Mouse (Mus musculus) left cerebral cortex, postnatal 4 days (tissue): ENCODE measurements around the gene Magi2. TPM values are rescaled to one million over a fixed set of nuclear protein-coding genes. Genes with fewer than 3 reads are reported as not detected.
"Not testable (repeated sequence)": the region's sequence is repeated elsewhere in the genome, so short reads cannot be mapped to it uniquely, and the experiment has no call there.

Source experiments
- DNase-seq: peaks from one replicate; pipeline ENCODE4 v3.0.0-alpha.2; 2022
- intact Hi-C: fragments of 180-260 bp; cut with DNase I; formaldehyde crosslinking; loops from one replicate; pipeline ENCODE4 v1.15.1; 2025
- total RNA-seq, 2 experiments: library from RNA; stranded (reverse); gene quantifications; 2 replicates each; pipeline ENCODE4 v1.2.3; 2021

Gene Magi2
- total RNA-seq, 2 experiments from 2014 or later: 102 to 118 TPM

DNA sequence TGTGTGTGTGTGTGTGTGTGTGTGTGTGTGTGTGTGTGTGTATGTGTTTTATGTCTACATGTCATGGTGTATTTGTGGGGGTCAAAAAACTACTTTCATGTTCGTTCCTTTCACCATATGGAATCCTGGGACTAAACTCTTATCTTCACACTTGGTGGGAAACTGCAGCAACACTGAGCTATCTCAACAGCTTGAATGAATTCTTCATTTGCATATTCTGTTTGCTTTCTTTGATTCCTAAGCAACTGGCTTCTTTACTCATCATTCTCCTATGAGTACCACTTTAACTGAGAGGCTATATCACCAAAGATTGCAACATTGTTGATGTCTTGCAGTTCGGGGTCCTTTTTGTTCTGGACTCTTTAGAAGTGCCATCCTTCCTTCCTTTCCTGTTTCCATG is 986.5 kb downstream of the Magi2 start:
- DNase-seq: no peak
- intact Hi-C loops: no loop called here

DNA sequence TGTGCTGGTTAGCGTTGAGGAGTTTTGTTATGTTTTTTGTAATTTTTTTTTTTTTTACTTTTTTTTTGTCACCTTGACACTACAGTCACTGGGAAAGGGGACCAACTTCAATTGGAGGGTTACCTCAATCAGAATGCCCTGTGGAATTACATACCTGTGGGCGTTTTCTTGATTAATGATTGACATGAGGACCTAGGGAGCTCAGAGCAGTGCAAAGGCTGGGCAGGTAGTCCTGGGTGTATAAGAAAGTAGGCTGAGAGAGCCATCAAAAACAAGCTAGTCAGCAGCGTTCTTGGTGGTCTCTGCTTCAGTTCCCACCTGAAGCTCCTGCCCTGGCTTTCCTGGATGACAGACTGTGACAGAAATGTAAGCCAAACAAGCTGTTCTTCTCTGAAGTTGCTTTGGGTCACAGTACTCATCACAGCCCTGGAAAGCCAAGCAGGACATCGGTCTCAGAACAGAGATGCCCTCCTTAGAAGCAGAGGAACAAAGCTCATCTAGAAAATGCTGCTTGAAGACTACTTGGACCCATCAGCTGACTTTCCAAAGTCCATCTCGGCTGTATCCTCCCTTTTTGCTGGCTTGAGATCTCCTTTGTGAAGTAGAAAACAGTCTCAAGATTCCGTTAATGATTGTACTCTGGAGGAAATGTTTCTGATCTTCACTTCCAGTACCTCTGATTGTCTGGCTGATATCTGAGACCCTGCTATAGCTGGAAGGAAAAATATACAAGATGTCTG is 999.8 kb downstream of the Magi2 start:
- DNase-seq: no peak
- intact Hi-C loops: loop anchor here (10.0 kb wide), 1 partner anchor 322 kb away; no protein-coding TSS in a partner anchor

DNA sequence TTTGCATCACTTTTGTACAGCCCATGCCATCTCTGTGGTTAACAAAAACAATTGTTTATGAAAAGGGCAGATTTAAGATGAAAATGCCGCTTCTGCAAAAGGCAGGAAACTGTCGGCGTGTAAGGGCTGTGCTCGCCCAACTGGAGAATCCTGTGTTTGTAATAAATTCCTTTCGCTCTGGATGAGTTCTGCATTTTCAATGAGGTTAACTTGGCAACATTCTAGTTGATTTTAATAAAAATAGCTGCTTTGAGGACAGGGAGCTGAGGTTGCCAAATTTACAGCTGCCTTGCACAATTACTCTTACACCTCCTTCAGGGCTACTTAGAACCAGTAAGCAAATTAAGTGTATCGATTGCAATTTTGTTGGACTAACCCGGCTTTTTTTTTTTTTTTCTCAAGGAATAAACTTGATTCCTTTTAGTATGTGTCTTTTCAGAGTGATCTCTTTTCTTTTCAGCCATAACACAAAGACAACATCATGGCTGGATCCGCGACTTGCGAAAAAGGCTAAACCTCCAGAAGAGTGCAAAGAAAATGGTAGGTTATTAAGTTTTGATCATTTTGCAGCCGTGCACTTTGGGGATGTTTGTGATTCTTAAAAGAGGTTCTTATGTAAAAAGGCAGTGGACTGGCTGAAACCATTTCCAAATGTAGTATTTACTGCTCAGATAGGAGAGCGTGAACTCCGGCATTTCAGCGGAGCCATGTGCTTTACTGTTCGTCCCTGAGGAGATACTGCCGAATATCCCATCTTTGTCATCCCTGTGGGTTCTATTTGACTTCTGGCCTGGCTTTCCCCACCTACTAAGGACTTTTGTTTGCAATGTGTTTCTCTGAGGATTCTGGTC is 1001.3 kb downstream of the Magi2 start:
- intact Hi-C loops: loop anchor here (10.0 kb wide), 1 partner anchor 323 kb away; no protein-coding TSS in a partner anchor
- DNase-seq: peak; percentile 13

DNA sequence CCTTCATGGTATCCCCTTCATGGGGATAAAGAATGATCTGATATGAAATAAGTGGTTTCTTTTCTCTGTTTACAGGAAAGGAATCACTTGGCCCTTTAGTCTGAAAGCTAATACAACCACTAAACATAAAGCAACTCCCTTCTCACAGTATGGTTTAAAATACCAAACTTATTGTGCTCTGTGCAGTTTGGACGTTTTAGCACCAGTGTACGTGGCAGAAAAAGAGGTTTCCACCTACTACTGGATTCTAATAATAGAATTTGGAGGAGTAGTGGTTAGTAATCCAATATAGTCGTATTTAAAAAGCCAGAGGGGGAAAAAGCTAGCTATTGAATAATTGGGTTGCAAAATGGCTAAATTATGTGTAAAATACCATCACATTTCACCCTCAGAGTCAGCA is 1005.1 kb downstream of the Magi2 start:
- no peak for DNase-seq
- intact Hi-C loops: no loop called here

DNA sequence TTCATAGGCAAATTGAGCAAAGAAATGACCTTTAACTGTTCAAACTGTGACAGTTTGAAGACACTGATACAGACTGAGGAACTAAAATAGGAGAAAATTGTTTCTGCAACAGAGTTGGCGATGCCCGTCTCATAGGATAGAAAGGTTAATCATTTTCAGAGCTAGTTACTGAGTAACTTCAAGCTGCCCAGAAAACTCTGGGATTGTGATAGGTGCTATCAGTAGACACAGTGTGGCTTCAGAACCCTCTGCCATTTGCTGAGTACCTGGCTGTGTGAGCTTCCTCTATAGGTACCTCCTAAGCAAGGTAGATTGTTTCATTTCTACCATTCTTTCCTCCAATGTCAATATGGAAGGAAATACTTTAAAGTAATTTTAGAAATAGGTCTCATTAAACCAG is 1014.7 kb downstream of the Magi2 start:
- DNase-seq: no peak
- intact Hi-C loops: no loop called here

DNA sequence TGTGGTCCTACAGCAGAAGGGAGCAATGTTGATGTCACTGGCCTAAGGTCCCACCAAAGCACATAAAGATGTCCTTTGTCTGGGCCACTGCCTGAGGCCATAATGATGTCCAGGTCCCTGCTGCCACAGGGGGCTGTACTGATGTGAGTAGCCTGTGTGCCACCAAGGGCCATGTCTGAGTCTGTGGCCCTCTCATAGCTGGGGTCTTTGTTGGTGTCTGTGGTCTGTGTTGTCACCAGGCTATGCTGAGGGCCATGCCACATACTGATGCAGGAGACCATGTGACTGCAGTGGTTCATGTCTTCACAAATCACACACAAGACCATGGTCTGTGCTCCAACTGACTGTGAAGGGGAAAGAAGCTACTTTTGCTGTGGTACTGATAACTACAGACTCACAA is 1015.7 kb downstream of the Magi2 start:
- DNase-seq: no peak
- intact Hi-C loops: no loop called here

DNA sequence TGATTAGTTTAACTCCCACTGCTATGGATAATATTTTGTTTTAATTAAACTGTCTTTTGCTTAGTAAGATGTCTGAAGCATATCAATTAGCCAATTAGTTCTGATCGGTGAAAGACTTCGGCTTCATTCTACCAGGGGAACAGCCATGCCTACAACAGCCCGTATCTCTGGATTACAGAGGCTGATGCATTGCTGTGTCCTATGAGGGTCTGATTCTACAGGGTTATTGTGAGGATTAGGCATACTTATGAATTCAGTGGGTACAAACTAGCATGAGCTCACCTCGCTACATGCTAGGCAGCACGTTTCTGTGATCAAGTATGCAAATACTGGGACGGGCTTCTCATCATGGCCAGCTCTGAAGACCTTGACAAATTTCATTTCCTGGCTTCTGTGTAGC is 1022.5 kb downstream of the Magi2 start:
- intact Hi-C loops: no loop called here
- no peak for DNase-seq

DNA sequence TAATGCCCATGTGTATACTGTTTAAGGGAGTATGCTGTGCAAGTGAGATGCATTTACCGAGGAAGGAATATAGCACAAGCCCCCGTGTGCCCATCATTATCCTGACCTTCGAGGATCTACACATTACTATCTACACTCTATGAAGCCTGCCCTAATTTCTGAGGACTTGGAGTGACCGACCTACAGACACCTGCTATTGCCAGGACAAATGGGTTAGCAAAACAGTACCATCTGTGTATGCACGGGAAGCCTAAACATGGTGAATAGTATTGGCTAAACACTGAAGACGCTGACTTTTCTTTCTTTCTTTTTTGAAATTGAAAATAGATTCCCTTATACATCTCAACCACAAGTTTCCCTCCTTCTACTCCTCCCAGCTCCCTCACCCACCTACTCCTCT is 1024.7 kb downstream of the Magi2 start:
- intact Hi-C loops: no loop called here
- DNase-seq: no peak

DNA sequence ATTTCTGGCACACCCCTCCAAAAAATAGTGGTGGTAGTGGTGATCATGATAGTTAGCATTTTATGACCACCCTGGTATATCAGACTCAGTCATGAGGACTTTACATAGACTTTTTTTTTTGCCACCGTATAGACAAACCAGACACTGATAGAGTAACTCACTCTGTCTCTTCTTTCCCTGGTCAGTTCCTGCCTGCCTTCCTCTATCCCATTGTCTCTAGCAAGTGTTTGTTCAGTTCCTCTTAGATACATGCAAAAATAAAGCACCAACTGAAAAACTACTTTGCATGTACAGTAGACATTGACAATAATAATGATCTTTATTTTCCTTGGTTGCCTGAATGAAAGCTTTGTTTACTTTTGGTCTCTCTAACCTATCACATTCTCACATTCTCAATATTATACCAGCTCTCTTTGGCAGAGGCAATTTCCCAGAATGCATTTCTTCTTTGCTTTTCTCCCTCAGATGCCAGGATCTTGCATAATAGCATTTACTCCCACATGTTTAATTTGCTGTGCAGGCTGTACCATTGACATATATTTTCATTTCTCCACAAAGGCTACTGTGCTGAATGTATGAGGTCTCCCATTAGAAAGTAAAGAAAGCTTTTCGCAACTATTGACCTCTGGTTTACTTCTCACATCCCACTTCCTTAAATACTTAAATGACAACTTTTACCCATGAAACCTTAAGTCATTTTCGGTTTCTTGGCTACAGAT is 1029.5 kb downstream of the Magi2 start:
- DNase-seq: no peak

DNA sequence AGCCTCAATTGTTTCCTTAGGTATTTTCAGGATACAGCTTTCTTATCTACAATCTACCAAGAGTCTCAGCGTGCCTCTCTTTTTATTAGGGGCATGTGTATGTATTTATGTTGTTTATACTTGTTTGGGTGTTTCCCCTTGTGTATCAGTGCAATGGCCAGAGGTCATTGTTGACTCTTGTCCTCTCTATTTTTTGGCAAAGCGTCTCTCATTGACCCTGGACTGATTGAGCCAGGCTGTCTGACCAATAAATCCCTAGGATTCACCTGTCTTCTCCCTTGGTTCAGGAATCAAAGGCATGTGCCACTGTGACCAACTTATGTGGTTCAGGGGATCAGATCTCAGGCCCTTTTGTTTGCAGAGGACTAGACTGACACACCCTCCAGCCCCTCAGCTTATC is 1030.1 kb downstream of the Magi2 start:
- DNase-seq: no peak
- intact Hi-C loops: no loop called here

More for the DNA sequence above, 1029.5 kb downstream of the Magi2 start:
- intact Hi-C loops: no loop called here

DNA sequence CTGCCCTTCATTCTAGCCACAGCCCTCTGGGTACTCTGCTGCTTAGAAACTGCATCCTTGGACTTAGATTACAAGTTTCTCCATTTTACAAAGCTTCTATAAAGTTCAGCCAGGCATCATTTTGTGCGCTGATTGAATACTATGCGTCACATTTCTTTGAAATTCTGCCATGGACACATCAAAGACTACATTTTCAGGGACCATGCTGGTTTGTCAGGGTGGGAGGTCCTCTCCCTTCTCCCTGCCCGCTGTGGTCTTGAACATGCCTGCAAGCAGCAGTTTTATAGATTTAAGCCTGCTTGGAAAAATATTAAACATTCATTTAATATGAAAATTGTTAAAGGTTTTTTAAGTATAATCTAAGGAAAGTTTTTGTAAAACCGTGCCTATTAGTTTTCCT is 1030.6 kb downstream of the Magi2 start:
- DNase-seq: no peak
- intact Hi-C loops: no loop called here

DNA sequence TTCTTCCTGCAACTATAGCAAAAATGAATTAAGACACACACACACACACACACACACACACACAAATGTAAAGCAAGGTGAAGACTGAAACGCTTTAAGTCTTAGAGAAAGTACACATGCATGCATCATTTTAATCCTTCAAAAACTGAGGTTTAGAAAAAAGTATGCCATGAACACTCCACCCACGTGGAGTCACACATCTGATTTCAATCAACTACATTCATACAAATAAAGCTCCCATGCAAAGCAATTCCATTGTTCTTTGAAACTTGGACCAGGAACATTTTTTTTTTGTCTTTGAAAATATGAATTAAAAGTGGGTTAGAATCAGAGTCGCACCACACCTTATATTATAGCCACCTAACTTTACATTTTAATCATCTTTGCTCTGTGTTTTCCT is 1032.9 kb downstream of the Magi2 start:
- DNase-seq: no peak
- intact Hi-C loops: no loop called here

DNA sequence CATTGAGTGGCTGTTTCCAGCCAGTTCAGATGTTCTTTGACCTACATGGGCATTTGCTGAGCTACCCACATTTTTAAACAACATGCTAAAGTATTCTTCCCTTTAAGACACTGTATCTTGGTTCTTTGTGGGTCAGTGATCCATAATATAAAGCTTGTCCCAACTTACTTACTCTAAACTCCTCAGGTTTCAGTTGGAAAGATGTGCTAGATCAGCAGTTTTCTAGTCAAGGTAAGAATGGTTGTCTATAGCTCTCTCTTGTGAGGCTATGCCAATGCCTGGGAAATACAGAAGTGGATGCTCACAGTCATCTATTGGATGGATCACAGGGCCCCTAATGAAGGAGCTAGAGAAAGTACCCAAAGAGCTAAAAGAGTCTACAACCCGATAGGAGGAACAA is 1045.8 kb downstream of the Magi2 start:
- intact Hi-C loops, DNase-seq: not testable (repeated sequence)

DNA sequence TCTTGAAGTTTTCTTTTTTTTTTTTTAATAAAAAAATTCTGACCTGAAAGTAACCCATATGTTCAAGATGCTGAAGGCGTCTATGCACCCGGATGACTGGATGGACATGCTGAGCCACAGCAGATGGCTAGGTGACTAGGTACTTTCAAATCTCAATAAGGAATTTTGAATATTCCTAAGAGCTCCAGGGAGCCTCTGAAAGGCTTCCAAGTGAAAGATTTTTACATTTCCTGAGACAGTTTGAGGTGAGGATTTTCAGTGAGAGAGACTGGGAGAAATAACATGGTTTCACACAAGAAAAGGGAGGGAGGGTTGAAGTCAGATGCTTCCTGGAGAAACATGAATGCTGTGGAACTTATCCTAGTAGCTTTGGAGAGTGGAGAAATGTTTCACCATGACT is 1048.8 kb downstream of the Magi2 start:
- intact Hi-C loops: no loop called here
- no peak for DNase-seq

DNA sequence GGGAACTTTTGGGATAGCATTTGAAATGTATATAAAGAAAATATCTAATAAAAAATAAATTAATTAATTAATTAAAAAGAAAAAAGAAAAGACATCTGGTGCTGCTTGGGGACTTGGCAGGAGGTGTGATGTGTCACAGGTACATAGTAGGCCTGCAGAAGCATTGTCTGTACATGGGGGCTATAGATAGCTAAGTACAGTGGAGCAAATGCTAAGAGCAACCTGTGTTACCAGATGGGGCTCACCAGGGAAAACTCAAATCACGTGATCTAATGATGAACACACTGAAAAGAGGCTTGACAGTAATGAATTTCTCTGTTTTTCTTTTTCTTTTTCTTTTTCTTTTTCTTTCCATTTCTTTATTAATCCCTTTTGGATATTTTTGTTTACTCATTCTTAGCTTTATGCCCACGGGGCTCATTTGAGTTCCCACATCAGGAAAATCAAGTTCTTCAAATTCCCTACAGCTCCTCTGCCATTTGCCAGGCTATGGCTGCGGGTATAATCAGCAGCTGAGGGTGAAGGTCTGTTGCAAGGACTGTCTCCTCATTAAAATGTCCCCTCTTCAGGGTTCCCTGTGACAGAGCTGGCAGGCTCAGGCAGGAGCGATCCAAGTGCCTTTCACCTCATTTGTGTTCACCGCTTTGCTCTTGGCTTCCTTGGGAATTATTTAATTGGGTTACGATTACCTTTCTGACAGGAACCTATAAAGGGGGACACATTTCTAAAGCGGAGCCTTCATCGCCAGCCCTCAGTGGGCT is 1058.4 kb downstream of the Magi2 start:
- no peak for DNase-seq
- intact Hi-C loops: no loop called here

DNA sequence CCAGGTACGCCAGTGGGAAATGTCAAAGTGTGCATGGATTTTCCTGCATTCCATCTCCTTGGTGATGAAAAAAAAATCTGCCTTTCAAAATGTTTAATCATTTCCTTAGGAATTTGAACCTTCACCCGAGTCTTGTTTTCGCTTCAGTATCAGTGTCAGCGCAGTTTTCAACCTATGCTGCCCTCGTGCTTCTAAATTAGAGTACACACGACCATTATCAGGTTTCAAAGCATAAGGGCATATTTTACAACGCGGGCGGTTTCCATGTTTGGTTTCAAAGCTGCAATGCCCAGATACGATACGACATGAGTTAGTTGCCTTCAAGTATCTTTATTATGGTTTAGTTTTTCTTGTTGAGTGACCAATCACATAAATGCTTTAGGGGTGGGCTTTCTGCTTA is 1067.7 kb downstream of the Magi2 start:
- no peak for DNase-seq
- intact Hi-C loops: no loop called here

DNA sequence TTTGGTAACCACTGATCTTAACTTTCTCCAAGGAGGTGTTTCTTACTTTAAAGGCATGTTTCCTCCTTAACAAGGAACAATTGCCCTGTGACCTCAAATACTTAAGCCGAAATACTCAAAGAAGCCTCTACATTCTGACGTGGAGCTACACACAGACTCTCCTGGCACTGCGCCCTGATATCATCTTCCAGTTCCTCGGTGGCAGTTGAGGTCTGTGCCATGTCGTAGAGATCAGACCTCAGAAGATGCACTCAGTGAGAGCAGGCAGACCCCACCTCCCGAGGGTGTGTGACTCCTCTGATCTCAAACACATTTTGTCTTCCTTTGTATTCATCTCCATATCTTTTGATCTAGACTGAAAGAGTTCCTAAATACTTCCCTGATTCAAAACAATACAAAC is 1073.0 kb downstream of the Magi2 start:
- DNase-seq: peak; percentile 35
- intact Hi-C loops: no loop called here

DNA sequence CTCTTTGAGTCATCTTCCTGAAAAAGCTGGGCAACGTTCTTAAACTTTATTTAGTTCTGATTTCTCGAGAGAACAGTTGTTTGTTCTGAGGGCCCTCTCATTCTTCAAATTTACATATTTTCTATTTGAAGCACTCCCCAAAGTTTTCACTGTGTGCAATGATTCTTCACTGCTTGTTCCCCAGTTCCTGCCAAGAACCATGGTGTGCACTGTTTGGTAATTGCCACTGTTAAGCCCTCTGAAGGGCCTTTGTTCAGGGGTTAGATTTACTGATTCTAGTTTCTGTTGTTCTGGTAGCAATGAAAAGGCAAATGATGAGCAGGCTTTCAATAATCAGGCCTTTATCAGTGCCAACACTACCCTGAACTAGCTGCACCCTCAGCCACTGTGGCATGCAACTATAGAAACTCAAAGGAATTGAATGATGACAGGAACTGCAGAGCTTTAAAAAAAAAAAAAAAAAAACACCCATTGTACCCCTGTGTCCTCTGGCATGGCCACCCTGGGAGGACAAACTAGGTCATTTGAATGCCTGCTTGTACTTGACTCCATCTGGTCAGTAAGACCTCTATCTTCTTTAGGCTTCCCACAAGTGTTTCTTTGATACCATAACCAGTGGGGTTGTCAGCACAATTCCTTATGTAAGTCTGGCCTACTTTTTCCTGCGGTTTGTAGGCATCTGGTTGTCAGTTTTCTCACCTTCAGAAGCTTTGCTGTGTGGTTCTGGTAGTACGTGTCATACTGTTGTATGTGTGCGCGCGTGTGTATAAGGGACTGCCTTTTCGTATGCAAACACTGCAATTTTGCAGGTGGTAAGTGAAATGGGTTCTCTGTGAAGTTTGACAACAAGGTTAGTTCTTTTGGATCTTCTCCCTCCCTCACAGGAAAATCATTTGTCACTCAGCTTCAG is 1076.5 kb downstream of the Magi2 start:
- intact Hi-C loops: no loop called here
- DNase-seq: peak; percentile 2

DNA sequence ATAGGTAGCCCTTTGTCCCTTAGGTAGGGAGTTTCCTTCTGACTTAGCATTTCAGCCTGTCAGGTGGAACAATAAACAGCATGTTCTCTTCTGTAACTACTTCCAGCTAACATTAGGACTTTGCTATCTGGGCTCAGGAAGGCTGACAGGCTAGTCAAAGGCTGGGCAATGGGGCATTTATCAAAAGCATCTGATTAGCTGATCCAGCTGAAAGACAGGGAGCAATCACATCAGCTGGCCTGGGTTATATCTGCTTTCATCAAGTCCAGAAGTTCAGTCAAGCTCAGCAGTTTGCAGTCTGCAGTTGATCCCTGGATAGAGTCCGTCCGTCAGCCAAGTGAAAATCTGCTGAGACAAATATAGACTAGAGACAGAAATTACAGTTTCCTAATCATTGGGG is 1094.1 kb downstream of the Magi2 start:
- DNase-seq: no peak
- intact Hi-C loops: no loop called here

DNA sequence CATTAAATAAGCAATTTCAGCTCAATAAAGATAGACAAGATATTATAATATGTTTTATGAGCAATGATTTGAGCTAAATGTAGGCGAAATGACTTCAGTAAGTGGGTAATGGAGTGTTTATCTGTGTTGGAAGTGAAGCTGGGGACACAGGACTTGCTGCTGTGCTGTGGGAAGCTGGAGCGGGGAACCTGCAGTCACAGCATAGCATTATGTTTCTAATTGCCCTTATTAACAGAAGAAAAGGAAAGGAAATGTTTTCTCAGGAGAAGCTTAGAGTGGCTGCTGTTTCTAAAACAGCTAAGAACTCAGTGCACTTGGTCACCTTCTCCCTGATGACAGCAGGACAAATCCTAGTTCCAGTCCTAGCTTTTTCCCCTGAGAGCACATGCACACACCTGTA is 1098.5 kb downstream of the Magi2 start:
- intact Hi-C loops: no loop called here
- no peak for DNase-seq
